Mouse (Mus musculus): ENCODE results near the gene Chrna9.

DNA sequence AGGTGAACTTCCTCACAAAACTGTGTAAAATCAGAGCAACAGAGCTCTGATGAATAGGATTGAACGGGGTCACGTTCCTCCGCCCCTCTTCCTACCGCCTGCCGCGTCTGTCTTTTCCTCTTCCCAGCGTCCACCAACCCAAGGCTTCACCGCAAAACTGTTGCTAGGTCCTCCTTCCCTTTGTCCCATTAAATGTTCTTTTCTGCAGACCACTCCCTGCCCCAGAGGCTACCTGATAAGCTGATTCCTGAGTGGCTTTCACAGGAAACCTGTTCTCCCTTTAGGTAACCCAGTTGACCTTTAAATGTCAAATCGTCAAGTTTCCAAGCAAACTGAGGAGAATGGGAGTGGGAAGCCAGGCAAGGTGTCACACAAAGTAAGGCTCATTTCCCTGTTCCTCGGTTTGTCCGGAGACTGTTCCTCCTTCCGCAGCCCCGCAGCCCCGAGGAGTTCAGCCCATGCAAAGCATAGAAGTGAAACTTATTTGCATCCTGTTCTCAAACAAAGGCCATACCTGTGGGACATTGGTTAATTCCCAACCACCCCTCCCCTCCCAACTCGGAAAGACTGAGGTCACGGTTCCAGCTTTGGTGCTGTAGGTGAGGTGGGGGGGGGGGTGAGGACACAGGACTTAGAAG is 70.4 kb downstream of the Chrna9 start:
- no peak for TF ChIP-seq CTCF (conservative IDR thresholded peaks at IDR 0.05 in 1 of 2, IDR thresholded peaks at IDR 0.05 in 1 of 2; ENCODE audit: low read depth in 2 of 2, low read length in 2 of 2)
- TF ChIP-seq EP300 (IDR thresholded peaks at IDR 0.05; ENCODE audit: low read length) = peak; percentile 83
- no peak for TF ChIP-seq MXI1 (IDR thresholded peaks at IDR 0.05; ENCODE audit: low read depth, low read length)
- TF ChIP-seq NELFE (IDR thresholded peaks at IDR 0.05; ENCODE audit: low read depth, low read length) = no peak
- peak; percentile 42; the same call in 1 of the 2 replicates for TF ChIP-seq POLR2A (IDR thresholded peaks at IDR 0.05; ENCODE audit: low read depth, low read length)
- TF ChIP-seq MAX (IDR thresholded peaks at IDR 0.05; ENCODE audit: low read length) = no peak; the same call in 1 of the 2 replicates
- no peak; the same call in 1 of the 2 replicates for TF ChIP-seq RAD21 (IDR thresholded peaks at IDR 0.05; ENCODE audit: low read depth, low read length)
- no peak for TF ChIP-seq NRF1 (IDR thresholded peaks at IDR 0.05; ENCODE audit: low read depth, low read length)
- peak; percentile 53 for TF ChIP-seq ELF1 (IDR thresholded peaks at IDR 0.05; ENCODE audit: low read depth, low read length)
- peak; percentile 48 for TF ChIP-seq TCF12 (IDR thresholded peaks at IDR 0.05; ENCODE audit: low read depth, low read length)
